Mouse (Mus musculus): ENCODE data around the gene B4galt4. TPM values are rescaled to one million over a fixed set of nuclear protein-coding genes. Genes with fewer than 3 reads are reported as not detected.

The B4galt4 gene
- polyA plus RNA-seq (2016; fragmentation: Nextera tagmentation; extraction: Ambion mirVana), result 24.6 and 24.7 TPM in 2 replicates

DNA sequence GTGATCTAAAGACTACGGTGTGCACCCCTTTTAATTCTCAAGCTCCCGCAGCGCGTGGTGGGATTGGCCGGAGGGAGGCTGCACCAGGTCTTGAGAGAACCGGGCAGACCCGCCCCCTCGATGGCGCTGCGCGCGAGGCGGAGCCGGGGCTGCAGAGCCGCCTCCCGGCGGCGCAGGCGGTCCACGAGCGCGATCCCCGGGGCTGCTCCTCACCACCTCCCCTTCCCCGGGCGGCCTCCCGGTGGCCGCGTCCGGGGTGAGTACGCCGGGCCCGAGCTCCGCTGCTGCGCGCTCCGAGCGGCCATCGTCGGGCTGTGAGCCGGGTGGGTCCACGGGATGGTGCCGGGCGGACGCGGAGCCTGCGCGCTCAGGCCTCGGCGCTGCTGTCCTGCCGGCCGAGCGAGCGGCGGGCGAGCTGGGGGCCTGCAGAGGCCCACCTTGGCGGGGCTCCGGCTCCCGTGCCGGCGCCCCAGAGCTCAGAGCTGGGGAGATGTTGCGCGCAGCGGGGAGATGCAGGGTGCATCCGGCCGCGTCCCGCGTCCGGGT, at the start of gene B4galt4:
B4galt4 (plus strand) TSS at position 152 of the 546 bp plus-strand sequence.
- H3K27me3 ChIP-seq, result peaks cover 6% of the 10 kb centered on the region; the same call in 1 of the 2 replicates
- WGBS, result under 1% methylated on average over 48 of the region's 69 CpGs
- ATAC-seq (ENCODE audit: low FRiP score, low read depth), result peak; percentile 93

DNA sequence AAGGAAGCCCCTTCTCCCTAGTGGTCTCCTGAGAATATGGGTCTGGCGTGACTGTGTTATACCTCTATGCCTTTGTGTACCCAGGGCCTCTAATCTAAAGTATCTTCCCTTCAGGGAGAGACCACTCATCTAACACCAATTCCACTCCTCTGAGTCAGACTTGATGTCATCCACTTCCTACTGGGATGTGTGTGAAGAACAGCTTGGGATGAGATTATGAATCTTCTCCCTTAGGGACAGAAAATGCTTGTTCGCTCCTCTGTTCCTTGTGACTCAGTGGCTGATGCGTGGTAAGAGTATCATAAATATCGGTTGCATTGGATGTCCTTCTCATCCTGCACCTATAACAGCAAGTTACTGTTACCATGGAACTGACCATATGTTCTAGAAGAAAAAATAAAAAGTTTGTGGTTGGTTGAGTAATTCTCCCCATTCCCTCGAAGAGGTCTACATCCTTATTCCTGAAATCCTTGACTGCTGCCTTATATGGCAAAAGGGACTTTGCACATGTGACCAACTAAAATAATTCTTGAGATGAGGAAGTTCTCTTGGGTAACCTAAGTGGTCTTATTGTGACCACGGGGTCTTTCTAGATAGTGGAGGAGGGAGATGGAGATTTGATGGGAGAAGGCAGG, 47.0 kb upstream of the B4galt4 start:
- no peaks in the 10 kb centered on the region for H3K4me1 ChIP-seq
- H3K4me2 ChIP-seq (replicated peaks), result no peak overlapping the region
- no peaks in the 10 kb centered on the region for H3K36me3 ChIP-seq
- H3K27ac ChIP-seq (replicated peaks), result no peak overlapping the region
- no peak overlapping the region for H3K9ac ChIP-seq (replicated peaks)
- WGBS, result 92% methylated on average over 6 of the region's 6 CpGs
- no peak overlapping the region for H3K4me3 ChIP-seq
- H3K27me3 ChIP-seq, result no peaks in the 10 kb centered on the region
- no peak for ATAC-seq (ENCODE audit: low FRiP score, low read depth)
- H3K9me3 ChIP-seq, result no peaks in the 10 kb centered on the region

More for the DNA sequence above, at the start of gene B4galt4:
- no peaks in the 10 kb centered on the region for H3K36me3 ChIP-seq
- H3K9ac ChIP-seq (replicated peaks), result peak within 1 kb of the TSS; percentile 76
- H3K27ac ChIP-seq (replicated peaks), result peak within 1 kb of the TSS; percentile 67
- H3K9me3 ChIP-seq, result no peaks in the 10 kb centered on the region
- H3K4me3 ChIP-seq, result peak within 1 kb of the TSS; percentile 83
- peak within 1 kb of the TSS; percentile 93 for H3K4me2 ChIP-seq (replicated peaks)
- peaks cover 5% of the 10 kb centered on the region; the same call in 1 of the 2 replicates for H3K4me1 ChIP-seq

DNA sequence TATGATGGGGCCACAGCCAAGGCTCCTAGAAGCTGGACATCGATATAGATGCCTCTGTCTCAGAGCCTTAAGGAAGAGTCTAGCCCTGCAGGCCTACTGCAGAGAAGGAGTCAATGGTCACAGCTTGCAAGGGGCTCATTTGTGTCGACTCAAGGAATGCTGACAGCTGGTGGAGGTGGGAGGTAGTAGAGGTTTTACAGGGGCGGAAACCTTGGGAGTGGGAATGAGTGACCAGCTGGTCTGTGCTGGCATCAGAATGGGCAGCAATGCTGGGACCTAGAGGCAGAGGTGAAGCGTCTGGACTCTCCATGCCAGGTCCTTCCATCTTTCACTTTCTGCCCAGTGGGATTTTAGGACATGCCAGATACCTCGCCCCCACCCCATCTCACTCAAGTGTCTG, 46.5 kb upstream of the B4galt4 start:
- H3K9ac ChIP-seq (replicated peaks), result no peak overlapping the region
- ATAC-seq (ENCODE audit: low FRiP score, low read depth), result no peak
- H3K4me3 ChIP-seq, result no peak overlapping the region
- WGBS, result 83% methylated on average over 5 of the region's 5 CpGs
- no peak overlapping the region for H3K4me2 ChIP-seq (replicated peaks)
- no peak overlapping the region for H3K27ac ChIP-seq (replicated peaks)
- H3K36me3 ChIP-seq, result no peaks in the 10 kb centered on the region
- no peaks in the 10 kb centered on the region for H3K9me3 ChIP-seq
- H3K4me1 ChIP-seq, result no peaks in the 10 kb centered on the region
- no peaks in the 10 kb centered on the region for H3K27me3 ChIP-seq

DNA sequence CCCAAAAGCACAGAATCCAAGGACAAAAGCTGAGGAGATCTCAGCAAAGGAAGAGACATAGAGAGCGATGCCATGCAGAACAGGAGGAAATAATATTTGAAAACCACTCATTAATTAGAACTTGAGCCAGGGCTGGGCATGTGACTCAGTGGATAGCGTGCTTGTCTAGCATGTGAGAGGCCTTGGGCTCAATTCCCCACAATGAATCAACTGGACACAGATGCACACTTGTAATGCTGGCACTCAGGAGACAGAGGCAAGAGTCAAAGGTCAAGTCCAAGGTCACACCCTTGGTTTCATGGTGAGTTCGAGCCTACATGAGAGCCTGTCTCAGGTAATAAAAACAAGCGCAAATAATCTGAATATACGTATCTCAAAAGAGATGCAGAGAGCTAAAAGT, 44.5 kb upstream of the B4galt4 start:
- no peaks in the 10 kb centered on the region for H3K9me3 ChIP-seq
- H3K4me3 ChIP-seq, result no peak overlapping the region
- no peak for ATAC-seq (ENCODE audit: low FRiP score, low read depth)
- H3K4me1 ChIP-seq, result peaks cover 11% of the 10 kb centered on the region
- H3K9ac ChIP-seq (replicated peaks), result no peak overlapping the region
- no peaks in the 10 kb centered on the region for H3K27me3 ChIP-seq
- no peak overlapping the region for H3K27ac ChIP-seq (replicated peaks)
- 88% methylated on average over 5 of the region's 5 CpGs for WGBS
- H3K36me3 ChIP-seq, result no peaks in the 10 kb centered on the region
- no peak overlapping the region for H3K4me2 ChIP-seq (replicated peaks)

DNA sequence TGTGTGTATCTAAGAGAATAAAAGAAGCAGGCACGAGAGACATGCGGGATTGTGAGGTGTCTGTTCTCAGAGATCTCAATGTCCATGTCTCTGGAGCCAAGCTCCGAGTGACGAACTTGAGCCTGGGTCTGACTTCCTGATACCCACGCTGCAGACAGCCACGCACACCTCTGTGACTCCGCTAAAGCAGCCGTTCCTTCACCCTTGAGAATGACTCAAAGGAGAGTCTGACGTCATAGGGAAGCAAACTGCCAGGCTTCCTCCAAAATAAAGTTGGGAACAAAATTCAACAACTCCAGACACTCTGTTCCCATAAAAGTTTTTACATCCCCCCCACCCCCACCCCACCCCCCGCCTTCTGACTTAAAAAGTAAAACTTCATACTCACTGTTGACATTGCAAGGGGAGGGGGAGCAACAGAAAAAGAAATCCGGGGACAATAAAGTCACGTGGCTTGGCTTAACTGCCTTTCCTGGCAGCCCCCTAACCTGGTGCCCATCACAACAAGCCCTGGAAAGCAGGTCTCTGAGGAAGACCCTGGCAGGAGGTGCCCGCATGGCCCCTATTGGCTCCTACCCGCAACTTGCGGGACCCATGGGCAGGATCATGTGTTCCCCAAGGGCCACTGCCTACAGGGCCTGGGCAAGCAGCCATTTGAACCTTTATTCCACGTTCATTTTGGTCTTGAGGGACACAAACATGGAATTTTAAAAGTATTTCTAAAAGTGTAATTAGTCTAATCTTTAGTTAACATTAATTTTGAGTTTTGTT, 41.5 kb upstream of the B4galt4 start:
- no peak overlapping the region for H3K9ac ChIP-seq (replicated peaks)
- H3K4me1 ChIP-seq, result peaks cover 13% of the 10 kb centered on the region
- H3K9me3 ChIP-seq, result no peaks in the 10 kb centered on the region
- H3K27ac ChIP-seq (replicated peaks), result no peak overlapping the region
- no peaks in the 10 kb centered on the region for H3K27me3 ChIP-seq
- ATAC-seq (ENCODE audit: low FRiP score, low read depth), result no peak
- 89% methylated on average over 16 of the region's 16 CpGs for WGBS
- no peaks in the 10 kb centered on the region for H3K36me3 ChIP-seq
- no peak overlapping the region for H3K4me3 ChIP-seq
- no peak overlapping the region for H3K4me2 ChIP-seq (replicated peaks)

DNA sequence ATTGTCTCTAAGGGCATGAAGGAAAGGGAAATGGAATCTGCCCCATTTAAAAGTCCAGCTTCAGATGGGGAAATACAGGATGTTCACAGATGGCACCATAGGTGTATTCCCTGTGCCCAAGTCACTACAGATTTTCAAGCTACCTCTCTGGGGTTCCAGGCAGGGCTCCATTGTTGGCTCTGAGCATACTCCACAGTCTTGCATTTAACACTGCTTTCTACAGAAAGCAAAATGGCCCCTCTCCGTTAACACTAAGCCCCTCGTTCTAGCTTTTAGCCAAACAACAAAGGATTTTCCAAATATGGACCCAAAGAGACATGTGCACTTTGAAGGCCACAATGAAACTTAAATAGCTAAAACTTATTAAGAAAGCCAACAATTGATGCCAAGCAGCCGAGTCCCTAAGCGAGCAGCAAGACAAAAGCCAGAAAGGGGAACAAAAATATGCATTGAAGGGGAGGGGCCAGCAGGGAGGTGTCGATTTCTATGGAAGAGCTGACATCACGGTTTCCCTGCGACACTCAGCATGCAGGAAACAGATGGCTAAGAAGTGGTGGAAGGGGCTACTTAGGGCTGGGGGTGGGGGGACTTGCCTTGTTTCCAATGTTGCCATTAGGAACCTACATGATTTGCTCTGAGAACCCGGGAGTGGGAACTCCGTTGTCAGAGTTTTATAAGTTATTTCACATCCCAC, 40.4 kb upstream of the B4galt4 start:
- WGBS, result 22% methylated on average over 9 of the region's 9 CpGs
- peak overlapping the region; percentile 29 for H3K4me2 ChIP-seq (replicated peaks)
- H3K27me3 ChIP-seq, result no peaks in the 10 kb centered on the region
- ATAC-seq (ENCODE audit: low FRiP score, low read depth), result peak; percentile 86
- H3K9ac ChIP-seq (replicated peaks), result peak overlapping the region; percentile 34; the same call in 1 of the 2 replicates
- H3K4me1 ChIP-seq, result peaks cover 13% of the 10 kb centered on the region
- 0 out of 2 replicates have a peak overlapping the region, but pooled peaks have one; percentile 3 for H3K4me3 ChIP-seq
- H3K9me3 ChIP-seq, result no peaks in the 10 kb centered on the region
- peak overlapping the region; percentile 66 for H3K27ac ChIP-seq (replicated peaks)
- no peaks in the 10 kb centered on the region for H3K36me3 ChIP-seq

- Histone ChIP-seq H3K4me3 (no peak overlapping the region), H3K9me3 (no peaks in the 10 kb centered on the region), H3K4me1 (peaks cover 13% of the 10 kb centered on the region), H3K27ac (replicated peaks) (peak overlapping the region; percentile 66), H3K9ac (replicated peaks) (no peak overlapping the region), H3K36me3 (no peaks in the 10 kb centered on the region), H3K4me2 (replicated peaks) (peak overlapping the region; percentile 29), H3K27me3 (0 out of 2 replicates have a peak, but pooled peaks cover 6% of the 10 kb centered on the region)
- ATAC-seq (ENCODE audit: low FRiP score, low read depth), result peak; percentile 20; the same call in 1 of the 2 replicates
- 80% methylated on average over 3 of the region's 3 CpGs for WGBS
Measured at GRCm38 (mm10) chr16:38702316-38702715, 39.7 kb upstream of the B4galt4 start.

DNA sequence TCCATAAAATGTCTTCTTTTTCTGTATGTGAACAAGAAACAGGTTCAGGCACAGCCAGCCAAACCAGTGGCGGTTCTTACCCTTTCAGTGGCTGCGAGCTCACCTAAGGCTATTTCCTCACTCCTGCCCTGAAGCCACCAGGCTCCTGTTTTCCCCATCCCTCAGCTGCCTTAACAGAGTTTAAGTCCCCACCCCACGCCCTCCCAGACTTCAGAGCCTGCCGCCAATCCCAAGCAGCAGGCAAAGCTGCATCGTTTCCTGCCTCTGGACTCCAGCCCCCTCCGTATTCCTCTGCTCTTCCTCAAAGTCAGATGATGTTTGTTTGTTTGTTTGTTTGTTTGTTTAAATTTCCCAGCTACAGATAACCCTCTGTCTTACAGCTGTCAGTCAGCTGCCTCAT, 38.6 kb upstream of the B4galt4 start:
- Histone ChIP-seq H3K4me3 (no peak overlapping the region), H3K9ac (replicated peaks) (no peak overlapping the region), H3K4me2 (replicated peaks) (no peak overlapping the region), H3K27ac (replicated peaks) (no peak overlapping the region), H3K9me3 (no peaks in the 10 kb centered on the region), H3K27me3 (0 out of 2 replicates have a peak, but pooled peaks cover 7% of the 10 kb centered on the region), H3K36me3 (no peaks in the 10 kb centered on the region), H3K4me1 (peaks cover 13% of the 10 kb centered on the region)
- no peak for ATAC-seq (ENCODE audit: low FRiP score, low read depth)
- WGBS, result 58% methylated on average over 6 of the region's 6 CpGs

DNA sequence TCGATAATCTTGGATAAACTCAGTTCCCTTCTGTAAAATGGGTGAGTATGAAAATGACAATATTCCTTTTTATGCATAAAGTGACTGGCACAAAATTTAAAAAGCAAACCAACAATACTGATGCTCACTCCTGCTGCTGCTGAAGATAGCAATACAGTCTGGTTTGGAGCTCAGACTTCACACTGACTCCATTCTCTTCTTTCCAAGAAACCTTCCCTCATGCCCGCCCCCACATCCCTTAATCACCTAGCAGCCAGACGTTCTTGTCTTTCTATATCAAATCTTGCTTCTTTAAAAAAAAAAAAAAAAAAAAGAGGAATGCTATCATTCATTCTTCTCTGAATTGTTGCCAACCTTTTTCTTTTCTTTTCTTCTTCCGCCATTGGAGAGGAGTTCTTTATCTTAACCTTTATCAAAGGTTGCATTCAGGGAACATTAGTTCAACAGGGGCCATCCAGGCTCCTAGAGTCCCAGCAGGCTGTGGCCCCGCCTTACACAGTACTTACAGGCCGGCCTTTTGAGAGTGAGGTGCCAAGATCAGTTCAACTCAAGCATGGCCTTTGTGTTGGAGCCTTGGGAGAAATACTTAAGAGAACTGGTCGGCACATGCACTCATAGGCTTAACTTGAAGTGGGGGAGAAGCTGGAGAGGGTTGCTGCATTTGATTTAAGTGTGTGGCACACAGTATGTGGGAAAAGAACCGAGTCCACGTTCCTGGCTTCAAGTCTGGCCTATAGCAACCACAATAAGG, 36.4 kb upstream of the B4galt4 start:
- no peak overlapping the region for H3K4me2 ChIP-seq (replicated peaks)
- WGBS, result 66% methylated on average over 9 of the region's 9 CpGs

GRCm38 (mm10) chr16:38706782-38707181, 35.3 kb upstream of the B4galt4 start:
- ATAC-seq (ENCODE audit: low FRiP score, low read depth), result no peak
- Histone ChIP-seq H3K9me3 (no peaks in the 10 kb centered on the region), H3K4me3 (no peak overlapping the region), H3K4me1 (peaks cover 9% of the 10 kb centered on the region), H3K9ac (replicated peaks) (no peak overlapping the region), H3K27ac (replicated peaks) (no peak overlapping the region), H3K4me2 (replicated peaks) (no peak overlapping the region), H3K27me3 (peaks cover 14% of the 10 kb centered on the region; the same call in 1 of the 2 replicates), H3K36me3 (no peaks in the 10 kb centered on the region)
- 83% methylated on average over 7 of the region's 7 CpGs for WGBS

More for the DNA sequence above, 36.4 kb upstream of the B4galt4 start:
- peaks cover 12% of the 10 kb centered on the region; the same call in 1 of the 2 replicates for H3K27me3 ChIP-seq
- H3K4me1 ChIP-seq, result peaks cover 13% of the 10 kb centered on the region
- H3K36me3 ChIP-seq, result no peaks in the 10 kb centered on the region
- ATAC-seq (ENCODE audit: low FRiP score, low read depth), result no peak
- H3K4me3 ChIP-seq, result no peak overlapping the region
- H3K9ac ChIP-seq (replicated peaks), result no peak overlapping the region
- H3K9me3 ChIP-seq, result no peaks in the 10 kb centered on the region
- no peak overlapping the region for H3K27ac ChIP-seq (replicated peaks)

- peaks cover 14% of the 10 kb centered on the region; the same call in 1 of the 2 replicates for H3K27me3 ChIP-seq
- WGBS, result 67% methylated on average over 7 of the region's 7 CpGs
- H3K9me3 ChIP-seq, result no peaks in the 10 kb centered on the region
Measured at GRCm38 (mm10) chr16:38708962-38709520, 33.0 kb upstream of the B4galt4 start.

More at GRCm38 (mm10) chr16:38708962-38709520, 33.0 kb upstream of the B4galt4 start:
- no peak overlapping the region for H3K4me2 ChIP-seq (replicated peaks)
- no peaks in the 10 kb centered on the region for H3K36me3 ChIP-seq
- no peak for ATAC-seq (ENCODE audit: low FRiP score, low read depth)
- no peak overlapping the region for H3K27ac ChIP-seq (replicated peaks)
- no peak overlapping the region for H3K9ac ChIP-seq (replicated peaks)
- no peak overlapping the region for H3K4me3 ChIP-seq
- H3K4me1 ChIP-seq, result no peaks in the 10 kb centered on the region

Measured in midbrain, embryonic 12.5 days (tissue).